Mouse (Mus musculus): ENCODE measurements around the gene Mtch2. TPM values are rescaled to one million over a fixed set of nuclear protein-coding genes. Genes with fewer than 3 reads are reported as not detected.

The Mtch2 gene
- polyA plus RNA-seq, 1 experiment from 2014 or later = 175 TPM

DNA sequence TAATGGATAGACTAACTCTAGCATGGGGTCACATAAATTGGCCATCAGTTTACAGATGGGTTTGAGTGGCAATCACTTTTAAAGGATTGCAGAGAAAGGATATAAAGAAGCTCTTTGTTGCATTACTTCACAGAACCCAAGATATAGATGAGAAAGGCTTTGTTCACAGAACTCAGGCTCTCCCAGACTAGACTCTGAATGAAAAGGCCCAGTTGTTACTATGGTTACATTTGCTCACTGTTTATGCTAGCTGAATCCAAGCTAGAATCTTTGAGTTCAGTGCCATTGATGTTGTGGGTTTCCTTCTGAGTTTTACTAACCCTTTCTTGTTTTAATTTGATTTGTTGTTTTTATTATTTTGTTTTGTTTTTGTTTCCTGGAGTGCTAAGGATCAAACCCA lies 17.2 kb downstream of the Mtch2 start:
- Histone ChIP-seq H3K4me2 (replicated peaks) (no peak overlapping the region), H3K9ac (no peak overlapping the region), H3K27me3 (no peaks in the 10 kb centered on the region), H3K27ac (replicated peaks) (no peak overlapping the region), H3K4me3 (replicated peaks) (no peak overlapping the region), H3K36me3 (peaks cover 75% of the 10 kb centered on the region), H3K9me3 (replicated peaks) (no peaks in the 10 kb centered on the region), H3K4me1 (no peaks in the 10 kb centered on the region)
- no peak for ATAC-seq (ENCODE audit: insufficient number of reproducible peaks, low FRiP score, low TSS enrichment, low read depth)

DNA sequence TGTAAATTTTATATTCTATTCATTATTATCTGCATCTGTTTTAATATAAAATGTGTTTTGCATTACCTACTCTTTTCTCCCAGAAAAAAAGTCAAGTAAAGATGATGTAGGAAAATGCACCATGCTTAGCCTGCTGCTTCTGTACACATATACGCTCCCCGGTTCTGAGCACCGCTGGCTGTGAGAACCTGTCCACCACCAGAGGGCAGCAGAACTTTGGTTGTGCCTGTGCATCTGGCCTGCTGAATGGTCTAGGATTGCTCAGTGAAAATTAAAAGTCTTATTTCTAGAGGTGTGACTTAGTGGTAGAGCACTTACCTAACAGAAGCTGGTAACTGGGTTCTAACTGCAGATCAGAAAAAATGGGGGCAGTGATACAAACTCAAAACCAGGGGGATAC lies 19.6 kb downstream of the Mtch2 start:
- peak; percentile 85 for ATAC-seq (ENCODE audit: insufficient number of reproducible peaks, low FRiP score, low TSS enrichment, low read depth)
- H3K4me2 ChIP-seq (replicated peaks) = no peak overlapping the region
- no peaks in the 10 kb centered on the region for H3K27me3 ChIP-seq
- peaks cover 59% of the 10 kb centered on the region for H3K36me3 ChIP-seq
- H3K27ac ChIP-seq (replicated peaks) = no peak overlapping the region
- no peak overlapping the region for H3K9ac ChIP-seq
- H3K4me3 ChIP-seq (replicated peaks) = no peak overlapping the region
- no peaks in the 10 kb centered on the region for H3K4me1 ChIP-seq
- WGBS = 20% methylated on average over 3 of the region's 3 CpGs
- H3K9me3 ChIP-seq (replicated peaks) = no peaks in the 10 kb centered on the region

DNA sequence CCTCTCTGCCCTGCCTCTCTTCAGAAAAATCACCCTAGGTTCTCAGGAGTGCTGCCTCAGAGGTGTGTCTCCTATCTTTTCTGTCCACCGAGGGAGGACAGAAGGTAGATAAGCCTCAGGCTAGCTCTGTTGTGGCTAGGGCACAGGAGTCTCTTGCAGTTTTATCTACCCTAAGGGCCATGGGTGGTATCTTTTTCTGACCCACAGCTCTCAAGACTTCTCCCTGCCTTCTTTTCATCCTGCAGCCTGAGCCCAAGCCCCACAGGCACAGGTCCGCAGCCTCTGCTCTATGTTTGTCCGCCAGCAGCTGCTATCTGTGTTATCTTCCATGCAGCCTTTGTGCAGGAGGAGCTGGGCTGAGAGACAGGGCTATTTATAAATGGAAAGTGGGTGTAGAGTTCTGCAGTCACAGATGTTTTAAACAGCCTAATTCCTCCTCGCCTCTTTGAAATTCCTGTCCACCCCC lies 23.2 kb downstream of the Mtch2 start:
- WGBS = 32% methylated on average over 4 of the region's 4 CpGs
- Histone ChIP-seq H3K27me3 (no peaks in the 10 kb centered on the region), H3K9ac (no peak overlapping the region), H3K27ac (replicated peaks) (peak overlapping the region; percentile 60), H3K4me2 (replicated peaks) (no peak overlapping the region), H3K4me3 (replicated peaks) (no peak overlapping the region), H3K9me3 (replicated peaks) (no peaks in the 10 kb centered on the region), H3K36me3 (peaks cover 31% of the 10 kb centered on the region), H3K4me1 (no peaks in the 10 kb centered on the region)
- peak; percentile 46; the same call in 1 of the 2 replicates for ATAC-seq (ENCODE audit: insufficient number of reproducible peaks, low FRiP score, low TSS enrichment, low read depth)

DNA sequence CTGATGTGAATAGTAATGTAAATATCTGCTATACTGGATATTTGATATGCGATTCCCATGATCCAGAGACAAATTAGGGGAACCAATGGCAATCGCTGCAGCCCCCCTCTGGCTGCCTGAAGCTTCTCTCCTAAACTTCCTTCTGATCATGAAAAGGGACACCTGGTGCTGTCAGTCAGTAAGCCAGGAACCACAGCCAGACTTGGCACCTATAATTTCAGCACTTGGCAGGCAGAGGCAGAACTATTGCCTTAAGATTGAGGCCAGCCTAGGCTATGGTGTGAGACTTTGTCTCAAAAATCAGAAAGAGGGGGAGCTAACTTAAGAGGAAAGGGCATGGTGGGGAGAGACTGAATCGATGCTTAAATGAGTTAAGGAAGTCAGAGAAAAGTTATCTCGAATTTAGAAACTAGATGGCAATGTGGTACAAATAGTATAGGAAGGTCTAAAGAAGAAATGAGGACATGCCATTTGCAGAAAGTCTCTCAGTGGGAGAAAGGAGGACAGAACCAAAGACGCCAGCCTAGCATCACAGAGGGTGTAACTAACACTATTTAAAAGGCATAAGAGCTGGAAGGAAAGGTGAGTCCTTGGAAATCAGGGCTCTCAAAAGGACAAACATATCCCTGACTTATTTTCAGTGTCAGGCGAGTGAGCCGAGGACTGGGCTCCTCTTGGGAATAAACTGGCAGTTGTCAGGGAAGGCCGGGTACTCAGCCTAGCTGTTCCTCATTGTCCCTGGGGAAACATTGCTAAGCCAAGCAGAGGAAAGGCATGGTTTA lies 24.4 kb downstream of the Mtch2 start:
- no peak for ATAC-seq (ENCODE audit: insufficient number of reproducible peaks, low FRiP score, low TSS enrichment, low read depth)
- no peaks in the 10 kb centered on the region for H3K9me3 ChIP-seq (replicated peaks)

DNA sequence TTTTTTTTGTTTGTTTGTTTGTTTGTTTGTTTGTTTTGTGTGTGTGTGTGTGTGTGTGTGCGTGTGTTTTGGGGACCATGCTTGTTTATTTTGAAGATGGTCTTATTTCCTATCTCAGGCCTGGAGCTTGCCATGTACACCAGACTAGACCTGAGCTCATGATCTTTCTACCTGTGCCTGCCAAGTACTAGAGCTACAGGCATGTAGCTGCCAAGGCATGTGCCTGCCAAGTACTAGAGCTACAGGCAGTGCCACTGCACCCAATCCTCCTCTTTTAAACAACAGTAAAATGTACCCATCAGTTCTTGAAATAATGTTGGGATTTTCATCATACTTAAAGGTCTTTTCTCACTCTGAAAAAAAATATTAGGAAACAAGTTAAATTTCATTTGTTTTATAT lies 27.1 kb downstream of the Mtch2 start:
- no peaks in the 10 kb centered on the region for H3K4me1 ChIP-seq

More for the DNA sequence above, 24.4 kb downstream of the Mtch2 start:
- peaks cover 20% of the 10 kb centered on the region; the same call in 1 of the 2 replicates for H3K36me3 ChIP-seq
- no peak overlapping the region for H3K27ac ChIP-seq (replicated peaks)
- no peak overlapping the region for H3K9ac ChIP-seq
- no peak overlapping the region for H3K4me3 ChIP-seq (replicated peaks)
- H3K4me2 ChIP-seq (replicated peaks) = no peak overlapping the region
- no peaks in the 10 kb centered on the region for H3K4me1 ChIP-seq
- no peaks in the 10 kb centered on the region for H3K27me3 ChIP-seq
- WGBS = 57% methylated on average over 8 of the region's 8 CpGs

DNA sequence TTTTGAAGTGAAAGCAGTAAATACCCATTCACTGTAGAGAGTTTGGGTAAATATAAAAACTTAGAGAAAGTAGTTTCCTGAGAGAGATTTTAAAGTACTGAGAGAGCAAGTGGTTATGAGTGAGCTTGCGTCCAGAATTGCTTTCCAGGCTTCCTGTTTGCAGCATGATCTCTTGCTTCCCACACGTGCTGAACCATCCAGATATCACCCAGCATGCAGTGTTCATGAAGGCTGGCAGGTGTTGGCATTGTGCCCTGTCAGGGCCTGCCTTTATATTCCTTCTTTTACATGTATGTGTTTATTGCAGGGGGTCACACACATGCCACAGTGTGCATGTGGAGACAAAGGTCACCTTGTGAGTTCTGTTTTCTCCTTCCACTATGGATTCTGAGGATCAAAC lies 28.3 kb downstream of the Mtch2 start:
- 55% methylated on average over 2 of the region's 2 CpGs for WGBS
- H3K9me3 ChIP-seq (replicated peaks) = no peaks in the 10 kb centered on the region
- no peak overlapping the region for H3K4me3 ChIP-seq (replicated peaks)
- H3K27ac ChIP-seq (replicated peaks) = no peak overlapping the region
- no peaks in the 10 kb centered on the region for H3K27me3 ChIP-seq
- H3K4me2 ChIP-seq (replicated peaks) = no peak overlapping the region
- no peak overlapping the region for H3K9ac ChIP-seq
- no peaks in the 10 kb centered on the region for H3K4me1 ChIP-seq
- no peaks in the 10 kb centered on the region for H3K36me3 ChIP-seq
- ATAC-seq (ENCODE audit: insufficient number of reproducible peaks, low FRiP score, low TSS enrichment, low read depth) = no peak

More for the DNA sequence above, 27.1 kb downstream of the Mtch2 start:
- WGBS = 94% methylated on average over 1 of the region's 1 CpGs
- Histone ChIP-seq H3K4me3 (replicated peaks) (no peak overlapping the region), H3K9me3 (replicated peaks) (no peaks in the 10 kb centered on the region), H3K4me2 (replicated peaks) (no peak overlapping the region), H3K36me3 (no peaks in the 10 kb centered on the region), H3K27me3 (no peaks in the 10 kb centered on the region), H3K27ac (replicated peaks) (no peak overlapping the region), H3K9ac (no peak overlapping the region)
- ATAC-seq (ENCODE audit: insufficient number of reproducible peaks, low FRiP score, low TSS enrichment, low read depth) = no peak

DNA sequence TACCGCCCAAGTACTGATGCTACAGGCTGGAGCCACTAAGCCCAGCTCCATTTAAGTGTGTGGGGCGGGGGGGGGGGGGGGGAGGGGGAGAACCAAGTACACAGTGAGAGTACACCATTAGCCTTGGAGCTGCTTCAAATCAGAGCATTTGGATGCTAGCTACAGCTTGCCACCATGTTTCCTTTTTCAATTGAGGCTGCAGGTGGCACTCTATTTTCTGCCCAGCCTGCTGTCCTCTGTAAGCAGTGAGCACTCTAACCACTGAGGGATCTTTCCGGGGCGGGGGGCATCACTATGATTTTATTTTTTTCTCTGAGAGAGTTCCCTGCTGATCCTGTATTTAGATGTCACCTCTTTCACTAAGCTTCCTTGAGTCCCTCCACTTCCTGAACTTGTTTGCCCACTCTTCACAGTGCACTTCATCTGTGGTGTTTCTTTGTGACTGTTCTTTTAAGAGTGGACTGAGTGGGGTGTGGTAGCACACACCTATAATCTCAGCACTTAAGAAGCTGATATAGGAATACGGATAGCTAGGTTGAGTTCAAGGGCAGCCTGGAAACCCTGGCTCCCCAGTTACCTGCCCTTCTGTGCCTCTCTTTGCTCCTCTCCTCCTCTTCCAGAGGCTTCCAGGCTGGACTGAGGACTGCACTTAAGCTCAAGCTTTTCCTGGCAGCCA lies 30.8 kb downstream of the Mtch2 start:
- no peak for ATAC-seq (ENCODE audit: insufficient number of reproducible peaks, low FRiP score, low TSS enrichment, low read depth)
- 51% methylated on average over 5 of the region's 5 CpGs for WGBS
- H3K4me3 ChIP-seq (replicated peaks) = no peak overlapping the region

DNA sequence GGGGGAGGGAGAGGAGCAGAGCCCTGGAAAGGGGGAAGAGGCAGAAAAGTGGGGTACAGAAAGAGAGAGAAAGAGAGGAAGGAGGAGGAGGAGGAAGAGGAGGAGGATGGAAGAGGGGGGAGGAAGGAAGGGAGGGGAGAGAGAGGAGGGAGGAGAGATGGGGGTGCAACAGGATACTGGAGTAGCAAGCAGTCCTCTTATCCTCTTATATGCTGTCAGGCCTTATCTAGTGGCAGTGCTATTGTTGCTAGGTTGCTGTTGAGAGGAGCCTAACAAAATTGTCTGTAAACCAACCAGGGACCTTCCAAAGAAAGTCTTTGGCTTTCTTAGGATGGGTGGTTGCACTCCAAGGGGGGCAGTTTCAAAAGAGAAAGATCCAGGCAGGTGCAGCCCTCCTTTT lies 32.5 kb downstream of the Mtch2 start:
- H3K4me3 ChIP-seq (replicated peaks) = no peak overlapping the region
- no peak overlapping the region for H3K27ac ChIP-seq (replicated peaks)
- no peaks in the 10 kb centered on the region for H3K27me3 ChIP-seq
- no peak for ATAC-seq (ENCODE audit: insufficient number of reproducible peaks, low FRiP score, low TSS enrichment, low read depth)
- H3K36me3 ChIP-seq = no peaks in the 10 kb centered on the region
- H3K4me2 ChIP-seq (replicated peaks) = no peak overlapping the region
- H3K9ac ChIP-seq = no peak overlapping the region
- H3K9me3 ChIP-seq (replicated peaks) = no peaks in the 10 kb centered on the region
- no peaks in the 10 kb centered on the region for H3K4me1 ChIP-seq

More for the DNA sequence above, 30.8 kb downstream of the Mtch2 start:
- H3K27ac ChIP-seq (replicated peaks) = no peak overlapping the region
- H3K36me3 ChIP-seq = no peaks in the 10 kb centered on the region
- no peak overlapping the region for H3K9ac ChIP-seq
- H3K9me3 ChIP-seq (replicated peaks) = no peaks in the 10 kb centered on the region
- H3K27me3 ChIP-seq = no peaks in the 10 kb centered on the region
- no peak overlapping the region for H3K4me2 ChIP-seq (replicated peaks)
- no peaks in the 10 kb centered on the region for H3K4me1 ChIP-seq

DNA sequence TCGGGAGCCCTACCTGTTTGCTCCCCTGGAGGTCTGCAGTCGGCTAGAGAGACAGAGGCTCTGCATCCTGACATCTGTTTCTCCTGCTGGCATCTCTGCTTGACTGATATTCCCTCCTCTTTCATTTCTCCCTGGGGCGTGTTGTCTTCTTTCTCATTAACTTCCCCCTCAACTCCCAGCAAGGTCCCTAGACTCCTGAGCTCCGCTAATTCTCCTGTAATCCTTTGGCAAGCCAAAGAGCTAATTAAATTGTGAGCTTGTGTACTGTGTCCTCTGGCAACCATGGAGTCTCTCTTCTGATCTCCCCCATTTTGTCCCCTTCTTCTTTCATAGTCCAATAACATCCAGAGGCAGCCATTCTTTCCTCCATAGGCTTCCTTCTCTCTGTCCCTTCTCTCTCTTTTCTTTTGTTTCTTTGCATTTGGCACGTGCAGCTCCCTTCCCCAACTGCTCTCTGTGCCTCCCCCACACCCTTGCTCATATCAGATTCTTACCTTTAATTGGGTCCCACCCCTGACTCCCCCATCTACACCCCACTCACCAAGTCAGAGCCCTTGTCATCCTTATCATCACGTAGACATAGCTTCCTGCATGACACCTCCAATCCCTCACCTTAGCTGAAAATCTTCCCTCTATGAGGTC lies 33.3 kb downstream of the Mtch2 start:
- Histone ChIP-seq H3K4me2 (replicated peaks) (no peak overlapping the region), H3K36me3 (no peaks in the 10 kb centered on the region), H3K27me3 (no peaks in the 10 kb centered on the region; the same call in 1 of the 2 replicates), H3K27ac (replicated peaks) (no peak overlapping the region), H3K4me1 (peaks cover 3% of the 10 kb centered on the region; the same call in 1 of the 2 replicates), H3K9ac (no peak overlapping the region), H3K4me3 (replicated peaks) (no peak overlapping the region), H3K9me3 (replicated peaks) (no peaks in the 10 kb centered on the region)
- WGBS = 18% methylated on average over 6 of the region's 6 CpGs
- no peak for ATAC-seq (ENCODE audit: insufficient number of reproducible peaks, low FRiP score, low TSS enrichment, low read depth)

DNA sequence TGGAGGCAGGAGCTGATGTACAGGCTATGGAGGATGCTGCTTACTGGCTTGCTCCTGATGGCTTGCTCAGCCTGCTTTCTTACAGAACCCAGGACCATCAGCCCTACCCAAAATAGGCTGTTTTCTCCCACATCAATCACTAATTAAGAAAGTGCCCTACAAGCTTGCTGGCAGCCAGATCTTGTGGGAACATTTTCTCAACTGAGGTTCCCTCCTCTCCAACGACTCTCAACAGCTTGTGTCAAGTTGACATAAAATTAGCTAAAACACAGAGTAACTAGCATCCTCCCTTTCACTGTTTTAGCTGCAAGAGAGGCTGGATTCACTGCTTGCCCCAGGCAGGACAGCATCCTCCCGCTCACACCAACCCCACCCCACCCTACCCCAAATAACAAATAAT lies 34.9 kb downstream of the Mtch2 start:
- no peaks in the 10 kb centered on the region for H3K9me3 ChIP-seq (replicated peaks)
- H3K4me1 ChIP-seq = peaks cover 12% of the 10 kb centered on the region; the same call in 1 of the 2 replicates
- no peak overlapping the region for H3K4me3 ChIP-seq (replicated peaks)
- 79% methylated on average over 2 of the region's 2 CpGs for WGBS
- H3K27ac ChIP-seq (replicated peaks) = no peak overlapping the region
- no peaks in the 10 kb centered on the region for H3K36me3 ChIP-seq
- no peak for ATAC-seq (ENCODE audit: insufficient number of reproducible peaks, low FRiP score, low TSS enrichment, low read depth)
- peaks cover 15% of the 10 kb centered on the region for H3K27me3 ChIP-seq
- H3K4me2 ChIP-seq (replicated peaks) = no peak overlapping the region
- no peak overlapping the region for H3K9ac ChIP-seq

DNA sequence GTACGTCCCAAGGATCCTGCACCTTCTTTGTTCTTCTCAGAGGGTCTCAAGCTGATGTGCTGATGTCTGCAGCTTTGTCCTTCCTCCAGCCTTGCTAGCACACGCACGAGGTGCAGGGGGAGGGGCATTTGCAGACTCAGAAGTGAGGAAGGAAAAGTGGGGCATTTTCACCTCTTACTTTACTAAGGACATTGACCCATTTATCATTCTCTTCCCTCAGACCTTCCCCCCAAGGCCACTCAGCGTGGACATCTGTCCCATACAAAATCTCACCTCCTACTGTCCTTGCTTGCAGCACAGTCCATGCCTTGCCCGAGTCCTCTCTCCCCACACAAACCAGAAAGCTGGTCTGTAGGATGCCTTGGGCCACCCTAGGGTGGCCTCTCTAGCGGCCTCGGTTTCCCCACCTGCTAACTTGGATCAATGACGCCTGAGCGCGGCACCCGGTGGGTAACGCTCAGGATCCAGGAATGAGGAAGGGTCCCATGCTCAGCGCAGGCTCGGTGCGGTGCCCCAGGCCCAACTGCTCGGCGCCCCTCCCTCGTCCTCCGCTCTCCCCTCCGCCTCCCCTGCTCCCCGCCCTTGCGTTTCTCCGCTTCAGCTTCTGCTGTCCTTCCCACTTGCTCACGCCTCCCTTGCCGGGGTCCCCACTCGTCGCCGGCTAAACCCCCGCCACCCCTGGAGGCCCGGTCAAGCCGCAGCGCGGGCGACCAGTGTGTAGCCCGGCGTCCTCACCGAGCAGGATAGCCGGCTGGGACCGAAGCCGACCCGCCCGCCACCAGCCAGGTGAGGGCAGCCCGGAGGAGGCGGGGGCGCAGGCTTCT lies 38.5 kb downstream of the Mtch2 start, which contains the start of gene C1qtnf4:
C1qtnf4 (plus strand) TSS at position 643 of the 824 bp plus-strand sequence.
- H3K9me3 ChIP-seq (replicated peaks) = no peaks in the 10 kb centered on the region
- peak within 1 kb of the TSS; percentile 66 for H3K9ac ChIP-seq
- ATAC-seq (ENCODE audit: insufficient number of reproducible peaks, low FRiP score, low TSS enrichment, low read depth) = peak; percentile 35; the same call in 1 of the 2 replicates
- peak within 1 kb of the TSS; percentile 56 for H3K4me3 ChIP-seq (replicated peaks)
- H3K27ac ChIP-seq (replicated peaks) = no peak within 1 kb of the TSS
- no peaks in the 10 kb centered on the region for H3K36me3 ChIP-seq
- H3K4me2 ChIP-seq (replicated peaks) = peak within 1 kb of the TSS; percentile 98
- peaks cover 38% of the 10 kb centered on the region for H3K27me3 ChIP-seq
- H3K4me1 ChIP-seq = peaks cover 25% of the 10 kb centered on the region
- 2% methylated on average over 45 of the region's 45 CpGs for WGBS

Data from embryonic facial prominence, embryonic 15.5 days (tissue).